Mouse (Mus musculus): ENCODE measurements at regions not wholly inside any gene's neighbourhood (a gene's known extent, or its start where the extent isn't known, plus 50 kb on each side); places are given as distances from the start of the nearest gene placed in this dataset.

GRCm38 (mm10) chrX:11001180-11001579 lies 286.4 kb downstream of the Mid1ip1 start:
- TF ChIP-seq CTCF (IDR thresholded peaks at IDR 0.05; ENCODE audit: extremely low read depth, insufficient read depth, insufficient read length, insufficient replicate concordance) (no peak), POLR2A (IDR thresholded peaks at IDR 0.05; ENCODE audit: low read depth, low read length) (no peak)

All from spleen, adult 2 months (tissue).